Mouse (Mus musculus) ES-E14 (cell line): ENCODE data around the gene Kcnh2. TPM values are rescaled to one million over a fixed set of nuclear protein-coding genes. Genes with fewer than 3 reads are reported as not detected.

ENCODE experiments used
- DNase-seq: peaks from one replicate; pipeline ENCODE4 v3.0.0-alpha.2; 2013; ENCODE audit warnings: low read depth, low spot score
- H3K27ac ChIP-seq: 2 replicates; pipeline ENCODE4 v1.5.1; 2012; ENCODE audit warnings: low read depth, mild to moderate bottlenecking, low read length, moderate library complexity, mixed read lengths; ENCODE audit not compliant: poor library complexity, insufficient read depth, severe bottlenecking
- H3K36me3 ChIP-seq: 2 replicates; pipeline ENCODE4 v1.6.1; 2012; ENCODE audit warnings: mild to moderate bottlenecking, low read length, moderate library complexity, mixed read lengths; ENCODE audit not compliant: control insufficient read depth, poor library complexity, insufficient read depth, severe bottlenecking
- H3K4me1 ChIP-seq, 2 experiments: fragments of 150-350 bp in 1 of 2; sonication (generic) in 1 of 2; 2 replicates each; pipeline ENCODE4 v1.6.1; 2012; ENCODE audit warnings: low read length in 2 of 2, mild to moderate bottlenecking in 1 of 2, mixed read lengths in 1 of 2; ENCODE audit not compliant: control insufficient read depth in 2 of 2, insufficient read depth in 2 of 2, poor library complexity in 1 of 2
- H3K4me3 ChIP-seq, 2 experiments: fragments of 150-350 bp in 1 of 2; sonication (generic) in 1 of 2; 2 replicates each; pipeline ENCODE4 v1.5.1; 2012; ENCODE audit warnings: low read length in 2 of 2, low read depth in 1 of 2, mild to moderate bottlenecking in 1 of 2, mixed read lengths in 1 of 2; ENCODE audit not compliant: insufficient read depth in 1 of 2, poor library complexity in 1 of 2, severe bottlenecking in 1 of 2
- H3K9ac ChIP-seq: 2 replicates; pipeline ENCODE4 v1.6.1; 2012; ENCODE audit warnings: low read depth, mild to moderate bottlenecking, low read length, mixed read lengths; ENCODE audit not compliant: poor library complexity, insufficient read depth, severe bottlenecking
- H3K9me3 ChIP-seq: fragments of 150-350 bp; sonication (generic); 2 replicates; pipeline ENCODE4 v1.6.1; 2012; ENCODE audit warnings: low read depth, mild to moderate bottlenecking, low read length; ENCODE audit not compliant: control insufficient read depth, insufficient read depth
- CHD2 ChIP-seq: IDR thresholded peaks from 2 replicates; pipeline ENCODE4 v1.6.1; 2014; ENCODE audit warnings: mild to moderate bottlenecking, low read depth, low read length, inconsistent platforms
- HCFC1 ChIP-seq: IDR thresholded peaks from 2 replicates; pipeline ENCODE4 v1.6.1; 2012; ENCODE audit warnings: low read length, inconsistent platforms, borderline replicate concordance; ENCODE audit not compliant: insufficient read depth
- MAFK ChIP-seq: IDR thresholded peaks from 2 replicates; pipeline ENCODE4 v1.6.1; 2014; ENCODE audit warnings: mild to moderate bottlenecking, low read depth, low read length, inconsistent platforms; ENCODE audit not compliant: insufficient read depth
- ZC3H11A ChIP-seq: IDR thresholded peaks from 2 replicates; pipeline ENCODE4 v1.6.1; 2012; ENCODE audit warnings: low read depth, mild to moderate bottlenecking, inconsistent platforms, low read length, borderline replicate concordance
- ZNF384 ChIP-seq: IDR thresholded peaks from 2 replicates; pipeline ENCODE4 v1.6.1; 2012; ENCODE audit warnings: low read depth, low read length, inconsistent platforms
- in situ Hi-C, 2 experiments: fragments of 600-800 bp; cut with MboI; formaldehyde crosslinking; loops; one replicate each; pipeline ENCODE4 v1.15.1; 2025; ENCODE audit warnings: low sequenced_read_pairs in 2 of 2, inconsistent platforms in 1 of 2; ENCODE audit not compliant: unreplicated experiment in 2 of 2
- total RNA-seq: library from RNA; depleted of rRNA; stranded (reverse); fragments of 300-350 nt; gene quantifications from 2 replicates; pipeline ENCODE4 v1.2.3, GENCODE M21; 2012; rRNA removed

Gene Kcnh2
- total RNA-seq, 1 experiment = 6.5 TPM

GRCm38 (mm10) chr5:24279527-24279926 is 71.9 kb downstream of the Kcnh2 start:
- TF ChIP-seq ZNF384 = no peak
- TF ChIP-seq CHD2 = no peak
- TF ChIP-seq MAFK = no peak
- no peak for TF ChIP-seq HCFC1
- TF ChIP-seq ZC3H11A = no peak
- no peaks in the 10 kb centered on the region for H3K4me1 ChIP-seq
- no peak overlapping the region for H3K9ac ChIP-seq
- no peak overlapping the region for H3K27ac ChIP-seq
- H3K4me3 ChIP-seq = no peak overlapping the region
- in situ Hi-C loops = no loop called here
- no peaks in the 10 kb centered on the region for H3K36me3 ChIP-seq
- H3K9me3 ChIP-seq = no peaks in the 10 kb centered on the region
- DNase-seq = no peak

DNA sequence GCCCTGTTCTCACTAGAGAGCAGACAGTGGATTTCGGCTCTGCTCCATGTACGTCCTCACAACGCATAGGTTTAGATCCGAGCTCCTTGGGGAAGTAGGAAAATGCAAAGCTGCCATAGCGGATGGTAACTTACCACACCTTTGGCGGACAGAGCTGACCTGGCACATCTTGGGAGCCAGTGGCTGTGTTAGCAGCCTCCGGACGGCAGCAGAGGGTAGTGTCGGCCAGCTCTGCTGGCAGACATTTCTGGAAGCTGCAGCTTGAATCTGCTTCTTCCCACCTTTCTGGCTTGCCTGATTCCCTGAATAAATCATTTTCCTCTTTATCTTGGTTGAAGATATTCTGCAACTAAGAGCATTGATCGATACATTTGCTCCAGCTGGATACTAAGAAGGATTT is 73.2 kb downstream of the Kcnh2 start:
- TF ChIP-seq ZNF384 (no peak), MAFK (no peak), HCFC1 (no peak), ZC3H11A (no peak), CHD2 (no peak)
- Histone ChIP-seq H3K27ac (no peak overlapping the region), H3K36me3 (no peaks in the 10 kb centered on the region), H3K4me3 (no peak overlapping the region), H3K9ac (no peak overlapping the region), H3K4me1 (no peaks in the 10 kb centered on the region), H3K9me3 (no peaks in the 10 kb centered on the region)
- DNase-seq = no peak
- in situ Hi-C loops = no loop called here

DNA sequence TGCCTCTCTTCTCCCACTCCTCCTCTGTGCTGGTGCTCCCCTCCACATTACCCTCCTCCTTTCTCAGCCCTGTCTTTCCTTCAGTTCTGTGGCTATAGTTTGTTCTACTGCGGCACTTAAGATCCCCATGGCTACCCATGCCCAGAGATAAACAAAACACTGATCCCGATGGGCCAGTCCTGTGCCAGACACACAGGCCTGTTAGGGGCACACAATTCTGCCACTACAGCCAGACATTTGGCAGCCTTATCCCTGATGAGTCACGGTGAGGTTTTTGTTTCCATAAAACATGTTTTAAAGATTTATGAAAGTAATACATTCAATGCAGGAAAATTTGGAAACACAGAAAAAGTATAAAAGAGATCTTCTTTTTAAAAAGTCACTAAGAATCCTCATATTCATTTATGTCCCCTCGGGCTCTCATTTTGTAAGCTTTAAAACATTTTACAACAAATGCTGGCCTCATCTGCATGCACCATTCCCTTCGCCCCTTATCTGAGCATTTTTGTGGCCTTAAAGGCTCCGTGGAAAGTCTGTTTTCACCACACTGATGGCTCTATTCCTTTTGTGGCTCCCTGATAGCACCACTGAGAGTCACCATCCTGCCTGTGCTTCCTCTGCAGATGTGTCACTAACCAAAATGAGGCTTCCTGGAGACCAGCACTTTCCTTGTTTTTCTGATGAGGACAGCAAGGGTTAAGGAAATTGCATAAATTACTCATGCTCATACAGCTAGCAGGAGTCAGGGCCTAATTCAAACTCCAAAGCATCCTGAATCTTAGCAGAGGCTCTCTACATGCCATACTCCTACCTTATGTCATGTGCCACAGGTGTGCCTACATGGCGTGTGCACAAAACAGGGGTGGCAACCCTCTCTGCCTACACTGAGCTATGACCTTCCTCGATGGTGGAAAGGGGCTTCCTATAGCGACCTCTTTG is 77.5 kb downstream of the Kcnh2 start:
- Histone ChIP-seq H3K9me3 (no peaks in the 10 kb centered on the region), H3K4me1 (no peaks in the 10 kb centered on the region), H3K36me3 (no peaks in the 10 kb centered on the region), H3K9ac (no peak overlapping the region), H3K27ac (no peak overlapping the region), H3K4me3 (no peak overlapping the region)
- in situ Hi-C loops = no loop called here
- TF ChIP-seq HCFC1 (no peak), MAFK (no peak), ZC3H11A (no peak), CHD2 (no peak), ZNF384 (no peak)
- DNase-seq = no peak

- peaks cover 0 to 1% of the 10 kb centered on the region in 2 experiments; a peak in 1 of 4 replicates for H3K4me1 ChIP-seq
- no peak overlapping the region for H3K4me3 ChIP-seq
- no peak overlapping the region for H3K9ac ChIP-seq
- in situ Hi-C loops = no loop called here
- no peaks in the 10 kb centered on the region for H3K9me3 ChIP-seq
- no peaks in the 10 kb centered on the region for H3K36me3 ChIP-seq
- no peak for DNase-seq
- no peak overlapping the region; the same call in 1 of the 2 replicates for H3K27ac ChIP-seq
- TF ChIP-seq CHD2 (no peak), ZC3H11A (no peak), HCFC1 (no peak), ZNF384 (no peak), MAFK (no peak)
These were observed 80.5 kb downstream of the Kcnh2 start for GRCm38 (mm10) chr5:24270941-24271340.

Other genes with a start within 250 kb of the Kcnh2 start
- gene Nupl2, start 186.6 kb downstream of the Kcnh2 start, total RNA-seq = 10.5 and 11.9 TPM in 2 replicates
- 2.2 and 5.8 TPM in 2 replicates for gene Nos3, start 13.2 kb upstream of the Kcnh2 start, total RNA-seq
- gene Atg9b, start 40.5 kb upstream of the Kcnh2 start, total RNA-seq = 3.7 and 8.2 TPM in 2 replicates
- gene Abcb8, start 42.1 kb upstream of the Kcnh2 start, total RNA-seq = 46.5 and 70.5 TPM in 2 replicates
- gene Asic3, start 61.8 kb upstream of the Kcnh2 start, total RNA-seq = 0.40 and 0.90 TPM in 2 replicates
- 17.8 and 23.4 TPM in 2 replicates for gene Cdk5, start 71.9 kb upstream of the Kcnh2 start, total RNA-seq
- gene Slc4a2, start 72.2 kb upstream of the Kcnh2 start, total RNA-seq = 30.4 and 31.5 TPM in 2 replicates
- gene Fastk, start 93.7 kb upstream of the Kcnh2 start, total RNA-seq = 70.4 and 111 TPM in 2 replicates
- 7.8 and 11.5 TPM in 2 replicates for gene Tmub1, start 96.2 kb upstream of the Kcnh2 start, total RNA-seq
- 50.1 and 51.2 TPM in 2 replicates for gene Agap3, start 100.6 kb upstream of the Kcnh2 start, total RNA-seq
- gene Gbx1, start 175.6 kb upstream of the Kcnh2 start, total RNA-seq = 0.40 and 0.69 TPM in 2 replicates
- gene Asb10, start 189.4 kb upstream of the Kcnh2 start, total RNA-seq = 0.18 and 0.53 TPM in 2 replicates
- gene 4931409K22Rik, start 205.2 kb upstream of the Kcnh2 start, total RNA-seq = 0.13 and 0.21 TPM in 2 replicates
- 139 and 171 TPM in 2 replicates for gene Abcf2, start 225.9 kb upstream of the Kcnh2 start, total RNA-seq
- gene Chpf2, start 235.1 kb upstream of the Kcnh2 start, total RNA-seq = 23.0 and 23.7 TPM in 2 replicates